Mouse (Mus musculus): ENCODE results near the gene Arhgap6. TPM values are rescaled to one million over a fixed set of nuclear protein-coding genes. Genes with fewer than 3 reads are reported as not detected.

Gene Arhgap6
- polyA plus RNA-seq, 1 experiment: 3.0 TPM

DNA sequence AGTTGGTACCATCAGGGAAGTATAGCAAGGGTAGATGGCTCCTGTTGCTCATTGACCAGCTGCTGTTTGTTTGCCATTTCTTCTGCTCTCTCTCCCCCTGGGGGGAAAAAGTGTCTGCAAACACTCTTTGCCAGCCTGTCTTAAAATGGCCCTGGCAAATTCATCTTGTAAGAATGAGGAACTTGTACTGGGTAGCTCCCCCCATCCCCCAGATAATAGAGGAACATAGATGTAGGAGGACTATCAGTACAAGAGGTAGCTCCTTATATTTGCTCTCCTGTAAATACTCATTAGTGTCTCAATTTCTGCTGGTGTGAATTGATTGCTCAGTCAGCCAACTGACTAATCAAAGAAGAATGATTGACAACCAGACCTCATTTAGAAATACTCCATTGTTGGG, 118.6 kb downstream of the Arhgap6 start:
- Histone ChIP-seq H3K4me1 (ENCODE audit: control insufficient read depth, insufficient read depth, insufficient read length) (no peaks in the 10 kb centered on the region), H3K36me3 (ENCODE audit: control insufficient read depth, insufficient read depth, low read length) (no peaks in the 10 kb centered on the region)
- no peak for TF ChIP-seq POLR2A (IDR thresholded peaks at IDR 0.05; ENCODE audit: low read depth, low read length)

DNA sequence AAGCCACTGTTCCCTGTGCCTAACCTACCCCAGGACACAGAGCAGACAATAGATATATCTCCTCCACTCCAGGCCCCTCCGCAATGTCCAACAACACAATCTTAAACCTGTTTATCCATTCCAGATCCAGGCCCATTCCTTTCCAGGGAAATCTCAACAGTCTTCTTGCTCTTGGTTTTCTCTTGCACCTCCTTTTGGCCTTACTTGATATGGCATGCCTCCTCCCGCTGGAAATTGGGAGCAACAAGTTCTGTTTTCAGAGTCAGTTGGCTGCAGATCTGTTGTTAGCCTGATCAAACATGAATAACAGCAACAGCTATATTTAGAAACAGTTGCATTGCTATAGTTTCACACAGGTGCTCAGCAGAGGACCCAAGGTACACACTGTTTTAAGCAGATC, 126.0 kb downstream of the Arhgap6 start:
- H3K4me3 ChIP-seq (ENCODE audit: extremely low read depth, insufficient read depth, insufficient read length): no peak overlapping the region
- DNase-seq (ENCODE audit: low read depth in 1 of 2, low spot score in 2 of 2): no peak
- H3K36me3 ChIP-seq (ENCODE audit: control insufficient read depth, insufficient read depth, low read length): no peaks in the 10 kb centered on the region
- H3K27ac ChIP-seq (ENCODE audit: insufficient read depth, low read length): no peak overlapping the region
- TF ChIP-seq CTCF (IDR thresholded peaks at IDR 0.05; ENCODE audit: extremely low read depth, insufficient read depth, insufficient read length, insufficient replicate concordance): no peak
- WGBS: 73% methylated on average over 2 of the region's 2 CpGs
- H3K4me1 ChIP-seq (ENCODE audit: control insufficient read depth, insufficient read depth, insufficient read length): no peaks in the 10 kb centered on the region
- H3K27me3 ChIP-seq (ENCODE audit: control insufficient read depth, insufficient read depth, low read length): no peaks in the 10 kb centered on the region

More for the DNA sequence above, 118.6 kb downstream of the Arhgap6 start:
- no peaks in the 10 kb centered on the region for H3K27me3 ChIP-seq (ENCODE audit: control insufficient read depth, insufficient read depth, low read length)
- H3K4me3 ChIP-seq (ENCODE audit: extremely low read depth, insufficient read depth, insufficient read length): no peak overlapping the region
- H3K27ac ChIP-seq (ENCODE audit: insufficient read depth, low read length): no peak overlapping the region
- DNase-seq (ENCODE audit: low read depth in 1 of 2, low spot score in 2 of 2): no peak

DNA sequence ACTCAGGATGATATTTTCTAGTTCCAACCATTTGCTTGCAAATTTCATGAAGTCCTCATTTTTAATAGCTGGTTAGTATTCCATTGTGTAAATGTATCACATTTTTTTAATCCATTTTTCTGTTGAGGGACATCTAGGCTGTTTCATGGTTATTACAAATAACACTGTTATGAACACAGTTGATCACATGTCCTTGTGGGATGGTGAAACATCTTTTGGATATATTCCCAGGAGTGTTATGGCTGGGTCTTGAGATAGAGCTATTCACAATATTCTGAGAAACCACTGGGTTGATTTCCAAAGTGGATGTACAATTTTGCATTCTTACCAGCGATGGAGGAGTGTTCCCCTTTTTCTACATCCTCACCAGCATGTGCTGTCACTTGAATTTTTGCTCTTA, 137.5 kb downstream of the Arhgap6 start:
- Histone ChIP-seq H3K27me3 (ENCODE audit: control insufficient read depth, insufficient read depth, low read length) (no peaks in the 10 kb centered on the region), H3K27ac (ENCODE audit: insufficient read depth, low read length) (no peak overlapping the region), H3K36me3 (ENCODE audit: control insufficient read depth, insufficient read depth, low read length) (no peaks in the 10 kb centered on the region), H3K4me1 (ENCODE audit: control insufficient read depth, insufficient read depth, insufficient read length) (no peaks in the 10 kb centered on the region), H3K4me3 (ENCODE audit: extremely low read depth, insufficient read depth, insufficient read length) (no peak overlapping the region)
- 59% methylated on average over 1 of the region's 1 CpGs for WGBS
- DNase-seq (ENCODE audit: low read depth in 1 of 2, low spot score in 2 of 2): no peak
- TF ChIP-seq POLR2A (IDR thresholded peaks at IDR 0.05; ENCODE audit: low read depth, low read length): no peak
- no peak for TF ChIP-seq CTCF (IDR thresholded peaks at IDR 0.05; ENCODE audit: extremely low read depth, insufficient read depth, insufficient read length, insufficient replicate concordance)

DNA sequence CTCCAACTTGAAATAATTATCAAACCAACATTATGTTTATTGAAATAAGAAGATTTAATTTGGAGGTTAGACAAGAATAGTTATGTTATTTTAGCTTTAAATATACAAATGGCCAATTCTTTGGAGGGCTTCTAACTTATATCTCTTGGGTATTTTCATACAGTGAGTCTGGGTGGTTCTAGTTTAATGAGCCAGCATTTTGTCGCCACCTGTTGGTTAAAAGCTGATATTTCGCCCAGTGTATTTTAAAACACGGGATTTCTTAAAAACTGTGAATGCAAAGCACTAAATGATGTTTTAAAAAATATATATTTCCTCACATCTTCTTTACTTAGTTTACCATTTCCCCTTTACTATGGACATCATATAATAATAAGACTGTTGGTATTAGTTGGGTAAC, 140.5 kb downstream of the Arhgap6 start:
- Histone ChIP-seq H3K27me3 (ENCODE audit: control insufficient read depth, insufficient read depth, low read length) (no peaks in the 10 kb centered on the region), H3K27ac (ENCODE audit: insufficient read depth, low read length) (no peak overlapping the region), H3K4me1 (ENCODE audit: control insufficient read depth, insufficient read depth, insufficient read length) (no peaks in the 10 kb centered on the region), H3K4me3 (ENCODE audit: extremely low read depth, insufficient read depth, insufficient read length) (no peak overlapping the region), H3K36me3 (ENCODE audit: control insufficient read depth, insufficient read depth, low read length) (no peaks in the 10 kb centered on the region)
- WGBS: 3% methylated on average over 3 of the region's 3 CpGs
- no peak for TF ChIP-seq CTCF (IDR thresholded peaks at IDR 0.05; ENCODE audit: extremely low read depth, insufficient read depth, insufficient read length, insufficient replicate concordance)
- TF ChIP-seq POLR2A (IDR thresholded peaks at IDR 0.05; ENCODE audit: low read depth, low read length): no peak
- no peak for DNase-seq (ENCODE audit: low read depth in 1 of 2, low spot score in 2 of 2)

DNA sequence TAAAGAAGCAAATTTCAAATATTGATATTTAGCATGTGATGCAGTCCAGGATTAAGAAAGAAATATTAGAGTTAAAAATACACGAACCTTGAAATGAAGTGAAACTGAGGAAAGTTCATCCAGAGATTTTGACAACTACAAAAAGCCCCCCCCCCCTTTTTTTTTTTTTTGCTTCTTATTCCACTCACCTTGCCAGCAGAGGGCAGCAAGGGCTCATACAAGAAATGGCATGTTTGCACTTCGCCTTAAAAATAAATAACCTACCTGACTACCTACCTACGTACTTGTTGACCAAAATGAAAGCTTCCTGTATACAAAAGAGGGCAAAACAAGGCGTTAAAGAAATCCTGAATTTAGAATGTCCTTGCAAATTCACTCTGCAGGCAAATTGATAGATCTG, 143.0 kb downstream of the Arhgap6 start:
- TF ChIP-seq CTCF (IDR thresholded peaks at IDR 0.05; ENCODE audit: extremely low read depth, insufficient read depth, insufficient read length, insufficient replicate concordance) (no peak), POLR2A (IDR thresholded peaks at IDR 0.05; ENCODE audit: low read depth, low read length) (no peak)

DNA sequence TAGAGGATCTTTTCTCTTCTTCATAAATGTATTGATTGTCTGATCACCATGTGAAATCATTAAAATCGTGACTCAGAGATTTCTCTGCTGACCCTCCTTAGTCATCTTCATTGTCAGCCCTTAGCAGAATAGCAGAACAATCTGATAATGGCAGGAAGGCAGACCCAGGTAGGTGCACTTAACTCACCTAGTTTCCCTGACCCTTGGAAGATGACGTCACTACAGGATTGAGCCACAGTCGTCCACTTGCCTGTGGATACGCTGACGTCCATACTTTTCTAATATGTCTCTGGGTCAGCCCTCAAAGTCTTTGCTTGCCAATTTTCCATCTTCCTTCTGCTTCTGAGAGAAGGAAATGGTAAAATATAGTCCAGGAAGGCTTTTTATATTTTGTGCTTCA, 146.8 kb downstream of the Arhgap6 start:
- Histone ChIP-seq H3K36me3 (ENCODE audit: control insufficient read depth, insufficient read depth, low read length) (no peaks in the 10 kb centered on the region), H3K27me3 (ENCODE audit: control insufficient read depth, insufficient read depth, low read length) (no peaks in the 10 kb centered on the region), H3K4me3 (ENCODE audit: extremely low read depth, insufficient read depth, insufficient read length) (no peak overlapping the region), H3K4me1 (ENCODE audit: control insufficient read depth, insufficient read depth, insufficient read length) (no peaks in the 10 kb centered on the region), H3K27ac (ENCODE audit: insufficient read depth, low read length) (no peak overlapping the region)
- TF ChIP-seq CTCF (IDR thresholded peaks at IDR 0.05; ENCODE audit: extremely low read depth, insufficient read depth, insufficient read length, insufficient replicate concordance): no peak
- TF ChIP-seq POLR2A (IDR thresholded peaks at IDR 0.05; ENCODE audit: low read depth, low read length): no peak
- no peak for DNase-seq (ENCODE audit: low read depth in 1 of 2, low spot score in 2 of 2)
- 80% methylated on average over 5 of the region's 5 CpGs for WGBS

More for the DNA sequence above, 143.0 kb downstream of the Arhgap6 start:
- no peak overlapping the region for H3K27ac ChIP-seq (ENCODE audit: insufficient read depth, low read length)
- no peak overlapping the region for H3K4me3 ChIP-seq (ENCODE audit: extremely low read depth, insufficient read depth, insufficient read length)
- H3K27me3 ChIP-seq (ENCODE audit: control insufficient read depth, insufficient read depth, low read length): no peaks in the 10 kb centered on the region
- H3K4me1 ChIP-seq (ENCODE audit: control insufficient read depth, insufficient read depth, insufficient read length): no peaks in the 10 kb centered on the region
- no peaks in the 10 kb centered on the region for H3K36me3 ChIP-seq (ENCODE audit: control insufficient read depth, insufficient read depth, low read length)
- 29% methylated on average over 4 of the region's 4 CpGs for WGBS
- DNase-seq (ENCODE audit: low read depth in 1 of 2, low spot score in 2 of 2): peak in 1 of 2 experiments; percentile 9

DNA sequence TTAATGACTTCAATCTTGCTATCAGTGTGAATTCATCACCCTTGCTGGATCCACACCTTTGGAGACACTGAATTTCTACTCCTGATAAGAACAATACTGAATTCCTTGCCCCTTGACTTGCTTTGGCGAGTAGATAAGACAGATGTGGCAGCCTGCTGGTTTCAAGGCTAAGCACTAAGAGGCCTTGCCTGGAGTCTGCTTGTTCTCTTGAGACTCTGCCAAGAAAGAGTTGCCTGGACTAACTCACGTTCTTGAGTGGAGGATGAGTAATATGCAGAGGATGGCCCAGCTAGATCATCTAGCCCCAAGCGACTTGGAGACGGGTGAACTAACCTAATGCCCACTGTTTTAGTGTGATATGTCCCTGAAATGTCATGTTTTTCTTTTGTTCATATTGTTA, 148.3 kb downstream of the Arhgap6 start:
- Histone ChIP-seq H3K27me3 (ENCODE audit: control insufficient read depth, insufficient read depth, low read length) (no peaks in the 10 kb centered on the region), H3K36me3 (ENCODE audit: control insufficient read depth, insufficient read depth, low read length) (no peaks in the 10 kb centered on the region), H3K4me3 (ENCODE audit: extremely low read depth, insufficient read depth, insufficient read length) (no peak overlapping the region), H3K27ac (ENCODE audit: insufficient read depth, low read length) (no peak overlapping the region), H3K4me1 (ENCODE audit: control insufficient read depth, insufficient read depth, insufficient read length) (no peaks in the 10 kb centered on the region)
- DNase-seq (ENCODE audit: low read depth in 1 of 2, low spot score in 2 of 2): no peak
- TF ChIP-seq CTCF (IDR thresholded peaks at IDR 0.05; ENCODE audit: extremely low read depth, insufficient read depth, insufficient read length, insufficient replicate concordance) (no peak), POLR2A (IDR thresholded peaks at IDR 0.05; ENCODE audit: low read depth, low read length) (no peak)
- 83% methylated on average over 4 of the region's 4 CpGs for WGBS
